Mouse (Mus musculus): Measurements from ENCODE around the gene Cc2d1a.

The Cc2d1a gene

DNA sequence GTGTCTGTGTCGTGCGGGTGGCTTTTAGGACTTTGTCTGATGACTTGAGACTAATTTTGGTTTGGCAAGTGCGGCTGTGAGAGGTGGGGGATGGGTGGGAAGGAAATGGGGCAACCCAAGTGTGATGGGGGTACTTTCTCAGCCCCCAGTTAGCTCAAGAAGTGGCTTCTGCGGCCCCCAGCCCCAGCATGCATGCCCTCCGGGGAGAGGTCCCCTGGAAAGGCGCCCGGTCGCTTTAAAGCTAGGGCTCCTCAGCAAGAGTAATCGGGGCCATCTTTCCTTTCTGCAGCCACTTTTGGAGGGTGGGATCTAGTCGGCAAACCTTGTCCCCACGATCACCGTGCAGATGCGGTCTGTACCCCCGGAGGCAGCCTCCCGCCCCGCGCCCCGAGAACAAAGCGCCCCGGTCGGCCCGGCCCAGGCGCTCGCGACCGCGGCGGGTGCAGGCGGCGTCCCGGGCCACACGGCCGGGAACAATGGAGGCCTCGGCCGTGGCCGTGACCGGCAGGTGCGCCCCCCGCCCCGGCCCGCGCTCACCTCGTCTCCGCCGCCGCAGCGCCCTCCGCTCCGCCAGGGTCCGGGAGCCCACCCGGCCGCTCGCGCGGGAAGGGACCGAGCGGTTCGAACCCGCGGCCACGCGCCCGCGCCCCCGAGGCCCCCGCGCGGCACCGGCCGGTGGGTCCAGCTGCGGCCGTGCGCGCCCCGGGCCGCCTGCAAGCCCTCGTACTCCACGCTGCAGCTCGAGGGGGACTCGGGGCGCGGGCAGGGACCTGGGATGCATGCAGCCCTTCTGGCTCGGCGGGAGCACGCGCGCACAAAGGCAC lies 35.7 kb upstream of the Cc2d1a start:
- TF ChIP-seq GATA4 (IDR thresholded peaks at IDR 0.05; ENCODE audit: insufficient replicate concordance, low read length), result no peak

DNA sequence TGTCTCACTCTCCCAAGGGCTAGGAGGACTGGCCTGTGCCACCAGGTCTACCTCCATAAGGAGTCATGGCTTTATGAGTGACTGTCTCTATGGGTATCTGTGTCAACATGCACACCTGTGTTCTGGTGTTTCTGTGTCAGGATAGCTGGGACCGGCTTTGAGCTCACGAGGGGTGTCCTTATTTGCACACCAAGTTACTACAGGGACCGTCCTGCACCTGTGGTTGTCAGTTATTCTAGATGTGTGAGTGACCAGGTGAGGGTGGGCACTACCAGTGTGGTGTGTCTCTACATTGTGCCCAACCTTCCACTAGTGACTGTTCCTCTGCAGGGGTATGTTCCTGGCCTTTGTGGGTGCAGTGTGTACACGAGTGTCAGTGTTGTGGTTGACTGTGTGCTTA lies 35.1 kb upstream of the Cc2d1a start:
- TF ChIP-seq GATA4 (IDR thresholded peaks at IDR 0.05; ENCODE audit: insufficient replicate concordance, low read length), result no peak

DNA sequence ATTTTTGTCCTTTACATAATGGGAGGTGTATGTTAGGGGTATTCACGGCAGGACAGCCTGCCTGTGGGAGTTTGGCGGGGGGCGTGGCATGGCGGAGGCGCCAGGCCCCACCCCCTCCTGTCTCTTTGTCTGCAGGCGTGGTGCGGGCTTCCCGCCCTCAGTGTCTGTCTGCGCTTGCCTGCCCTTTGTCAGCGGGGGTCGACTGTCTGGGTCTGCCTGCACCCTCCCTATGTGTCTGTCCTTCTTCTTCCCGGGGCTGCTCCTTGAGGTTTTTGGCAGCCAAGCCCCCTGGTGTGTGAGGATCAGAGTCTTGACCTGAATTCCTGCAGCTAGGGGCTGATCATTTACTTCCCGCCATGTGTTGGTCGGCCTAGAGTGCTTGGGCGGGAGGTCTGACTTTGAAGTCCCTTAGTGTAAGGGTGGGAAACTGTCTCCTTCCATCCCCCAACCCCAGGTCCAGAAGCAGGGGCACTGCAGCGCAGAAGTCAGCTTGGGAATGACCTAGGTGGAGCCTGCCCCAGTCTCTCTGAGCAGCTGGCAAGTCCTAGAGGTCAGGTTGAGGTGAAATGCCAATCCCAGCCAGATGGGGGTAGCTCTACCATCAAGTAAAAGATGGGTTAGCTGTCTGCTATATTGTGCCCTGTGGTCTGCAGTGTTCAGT lies 32.9 kb upstream of the Cc2d1a start:
- no peak for TF ChIP-seq GATA4 (IDR thresholded peaks at IDR 0.05; ENCODE audit: insufficient replicate concordance, low read length)

DNA sequence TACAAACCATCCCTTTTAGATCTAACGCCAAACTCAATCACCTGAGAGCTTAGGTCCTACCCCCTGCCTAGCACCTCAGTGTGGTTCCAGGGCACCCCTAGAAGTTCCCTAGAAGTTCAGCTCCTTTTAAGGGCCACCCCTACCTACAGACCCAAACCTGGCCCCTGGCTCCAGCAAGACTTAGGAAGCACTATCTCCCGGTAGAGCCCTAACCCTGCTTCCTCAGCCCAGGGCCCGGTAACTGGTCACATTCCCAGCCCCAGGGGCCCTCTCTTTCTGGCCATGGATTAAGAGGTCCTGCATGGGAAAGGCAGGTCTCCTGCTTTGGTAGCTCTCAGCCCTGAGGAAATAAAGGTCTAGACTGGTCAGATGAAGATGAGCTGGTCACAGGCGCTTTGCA lies 32.2 kb upstream of the Cc2d1a start:
- TF ChIP-seq GATA4 (IDR thresholded peaks at IDR 0.05; ENCODE audit: insufficient replicate concordance, low read length), result no peak

DNA sequence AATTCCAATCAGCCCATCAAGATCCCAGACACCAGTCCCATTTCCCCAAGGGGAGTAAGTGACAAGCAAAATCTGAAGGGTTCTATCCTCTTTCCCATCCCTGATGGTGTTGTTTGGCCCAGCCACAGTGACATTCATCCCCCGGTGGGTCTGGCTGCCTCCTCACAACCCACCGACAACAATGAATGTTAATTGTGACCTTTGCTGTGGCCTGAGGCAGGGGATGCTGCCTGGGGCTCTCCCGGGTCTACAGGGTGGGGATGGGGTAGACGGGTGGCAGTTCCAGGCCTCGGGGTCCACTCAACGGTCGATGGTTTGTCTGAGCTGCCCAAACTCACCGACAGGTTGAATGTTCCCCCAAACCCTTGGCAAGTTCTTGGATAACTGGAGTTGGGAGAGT lies 30.9 kb upstream of the Cc2d1a start:
- TF ChIP-seq GATA4 (IDR thresholded peaks at IDR 0.05; ENCODE audit: insufficient replicate concordance, low read length), result no peak

DNA sequence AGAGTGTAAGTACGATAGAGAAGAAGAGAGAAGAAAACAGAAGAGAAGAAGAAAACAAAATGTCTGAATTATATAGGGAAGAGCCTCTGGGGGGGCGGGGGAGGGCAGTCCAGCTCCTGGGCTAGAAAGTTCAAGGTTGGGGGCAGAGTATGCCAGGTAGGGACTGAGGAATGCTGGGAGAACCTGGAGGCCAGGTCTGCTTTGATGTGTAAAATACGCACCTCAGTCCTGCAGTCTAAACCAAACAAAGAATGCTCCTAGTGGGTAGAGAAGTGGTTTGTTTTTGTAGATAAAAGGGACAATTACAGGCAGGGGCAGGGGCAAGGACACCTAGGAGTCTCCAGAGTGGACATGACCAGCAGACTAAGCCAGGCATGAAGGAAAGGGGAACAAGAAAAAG lies 29.7 kb upstream of the Cc2d1a start:
- TF ChIP-seq GATA4 (IDR thresholded peaks at IDR 0.05; ENCODE audit: insufficient replicate concordance, low read length), result no peak

DNA sequence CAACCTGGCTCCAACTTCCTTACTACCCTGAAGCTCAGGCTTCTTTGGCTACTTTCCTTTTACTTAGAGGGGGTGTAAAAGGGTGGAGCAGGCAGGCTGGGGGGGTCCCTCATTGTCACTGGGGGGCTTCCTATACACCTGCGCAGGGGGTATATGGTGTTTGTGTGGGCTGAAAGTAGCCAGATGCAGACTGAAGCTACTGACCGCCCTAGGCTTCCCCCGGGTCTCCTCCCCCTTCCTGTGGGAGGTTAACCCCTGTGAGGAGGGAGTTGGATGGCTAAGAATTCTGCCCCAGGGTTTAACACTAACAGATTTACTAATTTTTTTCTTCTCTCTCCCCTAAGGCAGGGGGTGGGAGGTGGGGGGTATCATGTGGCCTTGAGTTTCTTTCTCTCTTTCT lies 28.8 kb upstream of the Cc2d1a start:
- no peak for TF ChIP-seq GATA4 (IDR thresholded peaks at IDR 0.05; ENCODE audit: insufficient replicate concordance, low read length)

DNA sequence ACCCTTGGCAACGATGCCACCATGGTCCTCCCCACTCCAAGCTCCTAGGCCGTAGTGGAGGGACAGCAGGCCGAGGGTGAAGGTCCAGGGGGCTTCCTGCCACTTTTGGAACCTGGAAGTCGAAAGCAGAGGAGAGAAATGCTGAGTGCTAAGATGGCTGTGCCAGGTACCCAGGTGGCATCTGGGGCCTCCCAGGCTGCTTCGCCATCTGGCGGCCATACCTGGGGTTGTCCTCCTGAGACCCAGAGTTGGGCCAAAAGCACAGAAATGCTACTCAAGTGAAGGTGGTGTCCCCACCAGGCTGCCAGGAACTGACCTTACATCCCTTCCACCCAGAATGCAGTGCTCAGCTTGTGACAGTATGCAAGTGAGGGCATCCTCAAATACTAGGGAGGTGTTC lies 26.1 kb upstream of the Cc2d1a start:
- no peak for TF ChIP-seq GATA4 (IDR thresholded peaks at IDR 0.05; ENCODE audit: insufficient replicate concordance, low read length)

DNA sequence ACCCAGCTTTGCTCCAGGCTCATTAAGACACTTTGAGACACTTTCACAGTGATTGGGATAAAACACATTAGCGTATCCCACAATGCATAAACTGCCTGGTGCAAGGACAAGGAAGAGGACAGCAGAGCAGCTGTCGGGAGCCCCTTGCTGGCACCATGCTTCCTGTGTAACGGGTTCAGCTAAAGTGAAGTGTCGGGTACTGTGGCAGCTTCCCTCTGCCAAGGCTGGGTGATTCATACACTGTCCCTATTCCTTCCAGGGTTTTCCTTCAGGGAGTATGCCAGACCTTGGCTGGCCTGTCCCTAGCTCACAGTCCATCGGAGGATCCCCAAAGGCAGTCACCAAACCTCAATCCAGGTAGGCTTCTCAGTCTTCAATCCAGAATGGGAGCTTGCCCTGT lies 22.4 kb upstream of the Cc2d1a start:
- no peak for TF ChIP-seq GATA4 (IDR thresholded peaks at IDR 0.05; ENCODE audit: insufficient replicate concordance, low read length)

GRCm38 (mm10) chr8:84167696-84168095 lies 20.0 kb upstream of the Cc2d1a start:
- no peak for TF ChIP-seq GATA4 (IDR thresholded peaks at IDR 0.05; ENCODE audit: insufficient replicate concordance, low read length)

GRCm38 (mm10) chr8:84157620-84158019 lies 9.9 kb upstream of the Cc2d1a start:
- TF ChIP-seq GATA4 (IDR thresholded peaks at IDR 0.05; ENCODE audit: insufficient replicate concordance, low read length), result no peak

- TF ChIP-seq GATA4 (IDR thresholded peaks at IDR 0.05; ENCODE audit: insufficient replicate concordance, low read length), result no peak
Measured at GRCm38 (mm10) chr8:84149181-84149580, 1.4 kb upstream of the Cc2d1a start.

DNA sequence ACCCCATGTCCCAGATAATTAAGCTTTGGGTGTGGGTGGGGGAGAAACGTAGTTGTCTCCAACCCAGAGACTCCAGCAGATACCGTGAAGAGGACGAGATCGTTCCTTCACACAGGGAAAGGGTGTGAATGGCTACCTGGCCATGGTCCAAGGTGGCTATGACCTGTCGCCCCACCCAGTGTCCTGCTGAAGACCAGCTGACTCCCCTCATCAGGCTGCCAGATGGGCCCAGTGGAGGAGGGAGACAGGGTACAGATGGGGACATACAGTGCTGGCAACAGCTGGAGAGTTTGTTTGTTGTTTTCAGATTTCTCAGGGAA lies 755 bp upstream of the Cc2d1a start:
- TF ChIP-seq GATA4 (IDR thresholded peaks at IDR 0.05; ENCODE audit: insufficient replicate concordance, low read length), result no peak

DNA sequence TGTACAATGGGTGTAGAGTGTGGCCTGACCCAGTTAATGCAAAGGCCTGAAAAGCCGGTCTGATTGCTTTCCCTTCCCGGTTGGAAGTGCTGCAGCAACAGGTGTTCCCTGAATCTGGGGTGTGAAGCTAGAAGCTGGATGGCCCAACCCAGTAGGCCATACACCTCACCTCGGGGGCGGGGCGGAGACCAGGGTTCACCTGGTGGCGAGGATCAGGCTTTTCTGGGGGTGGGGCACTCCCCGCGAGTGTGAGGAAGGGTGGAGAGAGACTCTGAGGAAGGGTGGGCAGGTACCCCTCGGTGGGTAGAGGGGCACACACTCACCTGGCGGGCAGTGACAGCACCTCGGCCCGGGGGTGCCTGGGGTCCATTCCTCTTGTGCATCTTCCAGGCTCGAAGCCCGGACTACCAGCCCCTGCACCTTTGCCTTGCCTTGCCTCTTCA lies 391 bp downstream of the Cc2d1a start:
- no peak for TF ChIP-seq GATA4 (IDR thresholded peaks at IDR 0.05; ENCODE audit: insufficient replicate concordance, low read length)

DNA sequence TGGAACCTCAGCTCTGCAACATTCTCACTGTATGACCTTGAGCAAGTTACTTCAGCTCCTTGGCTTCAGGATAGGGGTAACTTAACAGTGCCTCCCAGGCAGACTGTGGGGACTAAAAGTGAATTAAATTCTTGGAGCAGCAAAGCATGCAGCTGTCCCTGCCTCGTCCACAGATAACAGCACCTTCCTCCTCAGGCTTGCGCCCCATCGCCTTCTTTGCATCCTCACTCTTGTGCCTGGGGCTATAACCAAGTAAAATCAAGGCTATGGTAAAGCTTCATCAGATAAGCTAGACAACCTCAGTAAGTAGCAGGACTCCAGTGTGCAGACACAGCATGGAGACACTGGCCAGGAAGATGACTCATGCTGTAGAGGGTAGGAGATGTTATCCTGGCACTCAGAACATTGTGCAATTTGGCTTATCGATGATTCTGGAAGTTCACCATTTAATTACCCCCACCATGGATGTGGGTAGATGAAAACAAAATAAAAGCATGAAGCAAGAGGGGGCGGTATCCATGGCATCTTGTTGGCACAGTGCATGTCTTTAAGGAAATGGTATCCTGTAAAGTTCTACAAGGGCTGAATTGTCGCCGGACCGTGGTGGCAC lies 3.0 kb downstream of the Cc2d1a start:
- TF ChIP-seq GATA4 (IDR thresholded peaks at IDR 0.05; ENCODE audit: insufficient replicate concordance, low read length), result no peak

GRCm38 (mm10) chr8:84140838-84141237 lies 6.9 kb downstream of the Cc2d1a start:
- no peak for TF ChIP-seq GATA4 (IDR thresholded peaks at IDR 0.05; ENCODE audit: insufficient replicate concordance, low read length)
